Mouse (Mus musculus) forebrain, postnatal 0 days (tissue): ENCODE results near the gene Cuzd1. TPM values are rescaled to one million over a fixed set of nuclear protein-coding genes. Genes with fewer than 3 reads are reported as not detected.
A peak's percentile ranks its signal among the peaks of the same experiment; 100 is the strongest.

Experiments
- ATAC-seq: fragments of 200-750 bp; cut with Nextera tagmentation; 2 replicates; pipeline ENCODE4 v1.8.0; 2017; ENCODE audit warnings: mild to moderate bottlenecking, moderate library complexity
- DNase-seq: peaks from one replicate; pipeline ENCODE4 v3.0.0-alpha.2; 2015
- H3K27ac ChIP-seq: fragments of 300-500 bp; sonication (generic); 2 replicates; pipeline ENCODE4 v1.5.1; 2014; ENCODE audit warnings: low read depth, mild to moderate bottlenecking, antibody characterized with exemption, low read length, moderate library complexity, mixed read lengths
- H3K27me3 ChIP-seq: fragments of 300-500 bp; sonication (generic); 2 replicates; pipeline ENCODE4 v1.6.1; 2014; ENCODE audit warnings: mild to moderate bottlenecking, low read length, mixed read lengths; ENCODE audit not compliant: insufficient read depth
- H3K36me3 ChIP-seq: fragments of 300-500 bp; sonication (generic); 2 replicates; pipeline ENCODE4 v1.6.1; 2014; ENCODE audit warnings: mild to moderate bottlenecking, moderate library complexity; ENCODE audit not compliant: insufficient read depth
- H3K4me1 ChIP-seq: fragments of 300-500 bp; sonication (generic); 2 replicates; pipeline ENCODE4 v1.6.1; 2014; ENCODE audit warnings: antibody characterized with exemption; ENCODE audit not compliant: insufficient read depth
- H3K4me2 ChIP-seq: fragments of 300-500 bp; sonication (generic); 2 replicates; pipeline ENCODE4 v1.6.1; 2014; ENCODE audit warnings: low read depth, mild to moderate bottlenecking, moderate library complexity
- H3K4me3 ChIP-seq: fragments of 300-500 bp; sonication (generic); 2 replicates; pipeline ENCODE4 v1.5.1; 2014; ENCODE audit warnings: low read depth, low read length, mixed read lengths
- H3K9ac ChIP-seq: fragments of 300-500 bp; sonication (generic); 2 replicates; pipeline ENCODE4 v1.6.1; 2014; ENCODE audit warnings: mild to moderate bottlenecking
- H3K9me3 ChIP-seq: fragments of 300-500 bp; sonication (generic); 2 replicates; pipeline ENCODE4 v1.6.1; 2016; ENCODE audit warnings: low read length
- CTCF ChIP-seq: sonication (generic); IDR thresholded peaks from 2 replicates; pipeline ENCODE4 v1.5.1; 2016; ENCODE audit warnings: antibody characterized with exemption, control low read depth, low read depth
- WGBS: fragments of 180-500 bp; shearing (Covaris S2); extraction: QIAGEN DNeasy Blood & Tissue Kit; methylation state at CpG from one replicate; pipeline ENCODE4 v1.1.7; 2014; 5-methylcytosine and 5-hydroxymethylcytosine counted together
- polyA plus RNA-seq: library from polyadenylated mRNA; unstranded; fragments of >200 nt; fragmentation: Nextera tagmentation; extraction: Ambion mirVana; gene quantifications from 2 replicates; pipeline ENCODE4 v1.2.1, GENCODE M21; 2015
- total RNA-seq: library from RNA; depleted of rRNA; stranded (reverse); fragments of >200 nt; gene quantifications from 2 replicates; pipeline ENCODE4 v1.2.3, GENCODE M21; 2014; rRNA removed

The Cuzd1 gene
- 0.76 TPM in 1 of 2 replicates, not detected in the other for total RNA-seq
- 0.13 and 0.16 TPM in 2 replicates for polyA plus RNA-seq

DNA sequence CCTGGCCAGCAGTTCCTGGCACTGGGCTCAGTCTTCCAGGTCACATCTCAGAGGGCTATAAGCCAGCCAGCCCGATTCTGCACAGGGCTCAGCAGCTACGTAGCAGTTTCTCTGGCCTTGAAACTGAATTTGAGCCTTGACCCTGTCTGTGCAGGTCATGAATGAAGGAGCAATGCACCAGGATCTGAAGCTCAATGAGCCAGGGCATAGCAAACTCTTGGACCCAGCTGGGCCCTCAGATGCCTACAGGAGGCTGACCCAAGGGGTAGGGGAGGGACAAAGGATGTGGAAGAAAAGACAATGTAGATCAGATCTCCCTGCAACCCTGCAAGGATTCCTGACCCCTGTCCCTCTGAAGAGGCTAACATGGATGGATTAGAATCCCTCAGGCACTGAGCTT is at the start of gene Cuzd1:
TSS of gene Cuzd1 (minus strand) at position 101 of the 400 bp plus-strand sequence.
- TF ChIP-seq CTCF, result no peak
- H3K4me3 ChIP-seq, result no peak within 1 kb of the TSS

DNA sequence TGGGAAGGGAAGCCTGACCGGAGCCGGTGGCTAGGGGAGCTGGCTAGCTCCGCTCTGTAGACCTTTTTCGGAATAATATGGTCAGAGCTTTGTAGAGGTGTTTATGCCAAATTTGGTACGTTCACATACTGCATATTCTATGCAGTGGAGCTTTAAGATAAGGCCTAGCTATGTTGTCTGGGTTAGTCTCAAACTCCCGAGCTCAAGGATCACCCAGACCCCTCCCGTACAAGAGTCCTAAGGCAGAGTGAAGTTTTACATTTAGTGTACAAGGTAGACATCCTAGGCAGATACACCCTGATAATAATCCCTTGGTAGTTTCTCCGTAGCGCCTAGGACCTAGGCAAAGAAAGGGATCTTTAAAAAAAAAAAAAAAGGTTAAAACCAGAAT is 49.4 kb upstream of the Cuzd1 start:
- H3K9me3 ChIP-seq, result no peaks in the 10 kb centered on the region
- ATAC-seq (no peak), DNase-seq (peak; percentile 3)
- TF ChIP-seq CTCF, result no peak
- peak overlapping the region; percentile 76 for H3K4me3 ChIP-seq
- H3K27me3 ChIP-seq, result no peaks in the 10 kb centered on the region
- peak overlapping the region; percentile 79 for H3K4me2 ChIP-seq
- 8% methylated on average over 9 of the region's 9 CpGs for WGBS
- H3K4me1 ChIP-seq, result peaks cover 7% of the 10 kb centered on the region; the same call in 1 of the 2 replicates
- peak overlapping the region; percentile 90 for H3K9ac ChIP-seq
- H3K36me3 ChIP-seq, result 0 out of 2 replicates have a peak, but pooled peaks cover 2% of the 10 kb centered on the region
- H3K27ac ChIP-seq, result peak overlapping the region; percentile 81

More for the DNA sequence above, at the start of gene Cuzd1:
- no peak within 1 kb of the TSS for H3K4me2 ChIP-seq
- no peaks in the 10 kb centered on the region for H3K36me3 ChIP-seq
- no peaks in the 10 kb centered on the region for H3K4me1 ChIP-seq
- ATAC-seq (no peak), DNase-seq (no peak)
- H3K27ac ChIP-seq, result no peak within 1 kb of the TSS
- no peaks in the 10 kb centered on the region for H3K9me3 ChIP-seq
- no peaks in the 10 kb centered on the region for H3K27me3 ChIP-seq
- 88% methylated on average over 2 of the region's 2 CpGs for WGBS
- H3K9ac ChIP-seq, result no peak within 1 kb of the TSS

DNA sequence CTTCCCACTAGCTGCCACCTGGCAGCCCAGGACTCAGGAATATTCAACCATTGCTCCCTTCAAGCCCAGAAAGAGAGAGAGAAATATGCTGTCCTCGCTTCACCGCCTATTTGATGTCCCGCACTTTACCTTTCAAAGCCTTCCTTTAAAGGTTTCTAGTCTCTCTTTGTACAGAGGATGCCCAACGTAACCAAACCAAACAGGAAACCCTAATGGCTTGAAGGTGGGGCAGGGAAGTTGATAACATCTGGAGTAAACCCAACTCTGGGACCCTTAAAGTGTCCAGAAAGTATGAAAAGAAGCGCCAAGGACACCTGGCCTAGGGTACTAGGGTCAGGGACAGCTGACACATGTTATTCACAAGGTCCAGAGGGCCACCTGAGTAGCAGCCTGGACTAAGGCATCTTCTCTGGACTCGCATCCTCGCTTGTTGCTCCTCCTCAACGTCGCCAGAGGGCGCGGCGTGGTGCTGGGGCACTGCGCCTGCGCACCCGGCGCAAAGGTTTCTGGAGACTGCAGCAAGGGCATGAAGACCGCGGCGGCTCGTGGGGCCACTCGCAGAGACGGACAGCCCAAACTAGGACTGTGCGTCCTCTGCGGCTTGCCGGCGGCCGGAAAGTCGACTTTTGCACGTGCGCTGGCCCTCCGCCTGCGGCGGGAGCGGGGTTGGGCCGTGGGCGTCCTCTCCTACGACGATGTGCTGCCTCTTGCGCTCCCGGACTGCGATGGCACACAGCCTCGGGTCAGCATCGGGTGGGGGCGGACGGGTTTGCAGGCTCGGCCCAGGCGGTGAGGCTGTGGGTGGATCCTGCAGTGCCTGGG is 48.8 kb upstream of the Cuzd1 start, which contains the start of gene Pstk:
TSS of gene Pstk (plus strand) at position 494 of the 822 bp plus-strand sequence.
- peak; percentile 92 for TF ChIP-seq CTCF
- Histone ChIP-seq H3K27ac (peak within 1 kb of the TSS; percentile 81), H3K9ac (peak within 1 kb of the TSS; percentile 90), H3K27me3 (no peaks in the 10 kb centered on the region), H3K9me3 (no peaks in the 10 kb centered on the region), H3K4me3 (peak within 1 kb of the TSS; percentile 76), H3K4me2 (peak within 1 kb of the TSS; percentile 79), H3K36me3 (0 out of 2 replicates have a peak, but pooled peaks cover 2% of the 10 kb centered on the region), H3K4me1 (peaks cover 7% of the 10 kb centered on the region; the same call in 1 of the 2 replicates)
- peak; percentile 94 for DNase-seq
- WGBS, result 8% methylated on average over 47 of the region's 47 CpGs
- ATAC-seq, result peak; percentile 94

DNA sequence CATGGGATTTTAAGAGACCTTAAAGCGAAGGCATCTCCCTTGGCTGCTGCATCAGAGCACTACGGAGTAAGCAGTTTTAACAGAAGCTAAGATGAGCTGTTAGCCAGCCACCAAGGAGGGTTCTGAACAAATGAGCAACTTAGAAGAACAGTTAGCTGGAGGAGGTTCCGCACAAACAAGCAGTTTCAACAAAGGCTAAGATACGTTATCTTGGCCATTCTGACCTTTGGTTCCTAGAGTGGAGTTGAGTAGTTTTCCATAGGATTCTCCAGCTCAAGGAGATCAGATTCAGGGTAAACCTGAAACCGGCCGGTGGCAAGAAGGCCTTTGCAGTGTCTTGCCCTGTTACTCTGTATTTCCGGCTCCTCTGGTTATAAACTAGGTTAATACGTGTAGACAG is 42.0 kb upstream of the Cuzd1 start:
- Histone ChIP-seq H3K4me3 (no peak overlapping the region), H3K27me3 (no peaks in the 10 kb centered on the region), H3K36me3 (no peaks in the 10 kb centered on the region), H3K4me2 (no peak overlapping the region), H3K9me3 (no peaks in the 10 kb centered on the region), H3K27ac (no peak overlapping the region), H3K4me1 (peaks cover 3% of the 10 kb centered on the region; the same call in 1 of the 2 replicates), H3K9ac (no peak overlapping the region)
- WGBS, result 94% methylated on average over 8 of the region's 8 CpGs
- no peak for TF ChIP-seq CTCF
- DNase-seq, result no peak
- no peak for ATAC-seq

DNA sequence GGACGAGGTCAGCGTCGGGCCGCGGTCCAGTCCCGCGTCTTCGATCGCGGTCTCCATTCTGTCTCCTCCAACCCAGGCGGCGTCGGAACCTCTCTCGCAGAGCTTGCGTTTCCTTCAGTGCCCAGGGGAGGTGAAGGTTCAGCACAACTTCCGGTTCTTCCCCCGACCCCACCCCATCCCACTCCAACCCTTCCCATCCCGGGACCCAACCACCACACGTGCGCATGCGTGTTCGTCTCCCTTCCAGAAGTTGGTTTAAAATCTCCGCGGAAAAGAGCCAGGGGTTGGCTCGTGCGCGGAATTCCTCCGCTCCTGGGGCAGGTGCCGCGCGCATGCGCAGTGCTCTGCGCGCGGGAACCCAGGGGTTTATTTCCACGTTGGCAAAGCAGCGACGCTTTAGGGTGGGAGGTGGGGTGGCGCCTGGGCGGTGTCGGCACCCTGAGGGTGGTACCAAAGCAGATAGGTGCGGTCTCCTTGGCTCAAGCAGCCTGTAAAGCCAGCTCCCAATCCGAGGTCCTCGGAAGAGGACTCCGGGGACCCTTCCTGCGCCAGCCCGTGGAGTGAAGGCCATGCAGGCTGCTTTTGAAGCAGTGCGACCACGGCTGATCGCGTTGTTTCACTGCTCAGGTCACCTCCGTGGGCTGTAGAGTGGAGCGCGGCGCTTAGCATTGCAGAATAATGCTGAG is 40.7 kb upstream of the Cuzd1 start, which contains the start of gene 2310057M21Rik:
TSS of gene 2310057M21Rik (minus strand) at position 145 of the 686 bp plus-strand sequence.
- peak within 1 kb of the TSS; percentile 90 for H3K4me3 ChIP-seq
- H3K27me3 ChIP-seq, result no peaks in the 10 kb centered on the region

DNA sequence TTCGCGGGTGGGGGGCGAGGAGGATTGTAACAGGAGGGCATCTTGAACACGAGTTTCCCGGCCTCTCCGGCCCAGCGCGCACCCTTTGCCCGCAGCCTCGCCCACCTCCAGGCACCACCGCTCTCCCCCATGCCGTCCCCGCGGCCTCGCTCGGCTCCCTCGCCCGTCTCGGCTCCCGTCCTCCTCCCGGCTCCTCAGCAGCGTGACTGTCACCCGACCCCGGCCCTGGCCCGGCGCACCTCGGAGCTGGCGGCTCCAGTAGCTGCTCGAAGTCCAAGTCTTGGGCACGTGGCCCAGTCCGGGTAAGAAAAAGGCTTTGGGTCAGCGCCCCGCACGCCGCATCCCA is 40.1 kb upstream of the Cuzd1 start:
- 4% methylated on average over 35 of the region's 35 CpGs for WGBS

More for the DNA sequence above, 40.7 kb upstream of the Cuzd1 start, which contains the start of gene 2310057M21Rik:
- Histone ChIP-seq H3K9ac (peak within 1 kb of the TSS; percentile 88), H3K36me3 (peaks cover 10% of the 10 kb centered on the region), H3K9me3 (no peaks in the 10 kb centered on the region), H3K4me1 (peaks cover 3% of the 10 kb centered on the region; the same call in 1 of the 2 replicates), H3K27ac (peak within 1 kb of the TSS; percentile 81), H3K4me2 (peak within 1 kb of the TSS; percentile 90)
- TF ChIP-seq CTCF, result 0 out of 2 replicates have a peak, but pooled peaks have one; percentile 13
- peak; percentile 99 for ATAC-seq
- 3% methylated on average over 55 of the region's 55 CpGs for WGBS
- peak; percentile 99 for DNase-seq

More for the DNA sequence above, 40.1 kb upstream of the Cuzd1 start:
- TF ChIP-seq CTCF, result no peak
- Histone ChIP-seq H3K36me3 (peaks cover 13% of the 10 kb centered on the region), H3K27me3 (no peaks in the 10 kb centered on the region), H3K9me3 (no peaks in the 10 kb centered on the region), H3K4me3 (peak overlapping the region; percentile 90), H3K27ac (peak overlapping the region; percentile 81), H3K4me1 (peaks cover 3% of the 10 kb centered on the region; the same call in 1 of the 2 replicates), H3K4me2 (peak overlapping the region; percentile 90), H3K9ac (peak overlapping the region; percentile 88)
- peak; percentile 73 for ATAC-seq
- peak; percentile 9 for DNase-seq
